Mouse (Mus musculus) neural tube, embryonic 14.5 days (tissue): ENCODE results near the gene Ccdc58. TPM values are rescaled to one million over a fixed set of nuclear protein-coding genes. Genes with fewer than 3 reads are reported as not detected.

Experiments
- ATAC-seq: fragments of 200-750 bp; cut with Nextera tagmentation; 2 replicates; pipeline ENCODE4 v1.8.0; 2017; ENCODE audit warnings: low read depth, mild to moderate bottlenecking, moderate TSS enrichment, moderate library complexity
- H3K27ac ChIP-seq: fragments of 300-500 bp; sonication (generic); 2 replicates; pipeline ENCODE4 v1.5.1; 2014; ENCODE audit warnings: low read depth, mild to moderate bottlenecking, control low read depth, low read length, moderate library complexity, mixed read lengths
- H3K27me3 ChIP-seq: fragments of 300-500 bp; sonication (generic); 2 replicates; pipeline ENCODE4 v1.6.1; 2014; ENCODE audit warnings: low read length; ENCODE audit not compliant: control insufficient read depth, insufficient read depth
- H3K36me3 ChIP-seq: fragments of 300-500 bp; sonication (generic); 2 replicates; pipeline ENCODE4 v1.6.1; 2014; ENCODE audit warnings: low read length, mixed read lengths; ENCODE audit not compliant: control insufficient read depth, insufficient read depth
- H3K4me1 ChIP-seq: fragments of 300-500 bp; sonication (generic); 2 replicates; pipeline ENCODE4 v1.6.1; 2014; ENCODE audit warnings: low read length; ENCODE audit not compliant: control insufficient read depth, insufficient read depth
- H3K4me2 ChIP-seq: fragments of 300-500 bp; sonication (generic); 2 replicates; pipeline ENCODE4 v1.6.1; 2014; ENCODE audit warnings: mild to moderate bottlenecking, low read depth, low read length, control low read depth
- H3K4me3 ChIP-seq: fragments of 300-500 bp; sonication (generic); 2 replicates; pipeline ENCODE4 v1.5.1; 2014; ENCODE audit warnings: low read depth, low read length, control low read depth, mixed read lengths
- H3K9ac ChIP-seq: fragments of 300-500 bp; sonication (generic); replicated peaks from 2 replicates; pipeline ENCODE4 v1.6.1; 2014; ENCODE audit warnings: low read depth, mild to moderate bottlenecking, control low read depth, low read length, mixed read lengths
- H3K9me3 ChIP-seq: fragments of 300-500 bp; sonication (generic); 2 replicates; pipeline ENCODE4 v1.6.1; 2016; ENCODE audit warnings: low read length; ENCODE audit not compliant: control insufficient read depth
- WGBS: fragments of 180-500 bp; shearing (Covaris S2); extraction: QIAGEN DNeasy Blood & Tissue Kit; methylation state at CpG from one replicate; pipeline ENCODE4 v1.1.7; 2014; 5-methylcytosine and 5-hydroxymethylcytosine counted together
- polyA plus RNA-seq: library from polyadenylated mRNA; unstranded; fragments of >200 nt; fragmentation: Nextera tagmentation; extraction: Ambion mirVana; gene quantifications from 2 replicates; pipeline ENCODE4 v1.2.1, GENCODE M21; 2014

The Ccdc58 gene
- polyA plus RNA-seq, 1 experiment from 2014 or later: 28.5 TPM

GRCm38 (mm10) chr16:36138201-36138600 is 66.7 kb downstream of the Ccdc58 start:
- Histone ChIP-seq H3K36me3 (no peaks in the 10 kb centered on the region), H3K4me3 (no peak overlapping the region), H3K27me3 (no peaks in the 10 kb centered on the region), H3K27ac (no peak overlapping the region), H3K9ac (no peak overlapping the region), H3K4me2 (no peak overlapping the region), H3K4me1 (no peaks in the 10 kb centered on the region), H3K9me3 (no peaks in the 10 kb centered on the region)
- 71% methylated on average over 2 of the region's 2 CpGs for WGBS
- no peak for ATAC-seq

Other genes with a start within 250 kb of the Ccdc58 start
- 0.13 and 0.59 TPM in 2 replicates for gene Parp14, start 200.1 kb upstream of the Ccdc58 start, polyA plus RNA-seq
- gene Parp9, start 133.2 kb upstream of the Ccdc58 start, polyA plus RNA-seq: 0.78 and 2.1 TPM in 2 replicates
- gene Dtx3l, start 132.5 kb upstream of the Ccdc58 start, polyA plus RNA-seq: 0.95 and 2.0 TPM in 2 replicates
- 89.3 and 101 TPM in 2 replicates for gene Kpna1, start 92.9 kb upstream of the Ccdc58 start, polyA plus RNA-seq
- gene Wdr5b, start 30.5 kb upstream of the Ccdc58 start, polyA plus RNA-seq: 15.1 and 15.6 TPM in 2 replicates
- 125 and 139 TPM in 2 replicates for gene Fam162a, start 91 bp upstream of the Ccdc58 start, polyA plus RNA-seq
- gene Csta1, start 59.6 kb downstream of the Ccdc58 start, polyA plus RNA-seq: 0.19 TPM in 1 of 2 replicates, not detected in the other
- not detected in 2 replicates for gene Stfa2l1, start 85.1 kb downstream of the Ccdc58 start, polyA plus RNA-seq
- gene Gm5483, start 112.5 kb downstream of the Ccdc58 start, polyA plus RNA-seq: 1.8 TPM in 1 of 2 replicates, not detected in the other
- not detected in 2 replicates for gene Gm5416, start 138.7 kb downstream of the Ccdc58 start, polyA plus RNA-seq
- not detected in 2 replicates for gene 2010005H15Rik, start 149.8 kb downstream of the Ccdc58 start, polyA plus RNA-seq
- 0.46 and 1.7 TPM in 2 replicates for gene Stfa1, start 205.3 kb downstream of the Ccdc58 start, polyA plus RNA-seq